Mouse (Mus musculus): ENCODE data around the gene Fem1a. TPM values are rescaled to one million over a fixed set of nuclear protein-coding genes. Genes with fewer than 3 reads are reported as not detected.

Fem1a gene
- 16.2 and 16.9 TPM in 2 replicates for polyA plus RNA-seq (2015; fragmentation: Nextera tagmentation; extraction: Ambion mirVana)

- no peaks in the 10 kb centered on the region for H3K27me3 ChIP-seq (replicated peaks)
- H3K4me3 ChIP-seq (replicated peaks) = peak within 1 kb of the TSS; percentile 65
- WGBS = under 1% methylated on average over 28 of the region's 28 CpGs
- peak within 1 kb of the TSS; percentile 95 for H3K27ac ChIP-seq (replicated peaks)
- H3K36me3 ChIP-seq = peaks cover 24% of the 10 kb centered on the region
- H3K4me1 ChIP-seq = peaks cover 56% of the 10 kb centered on the region
- peak within 1 kb of the TSS; percentile 62 for H3K9ac ChIP-seq (replicated peaks)
- peak; percentile 92 for ATAC-seq (ENCODE audit: low FRiP score)
- H3K4me2 ChIP-seq = peak within 1 kb of the TSS; percentile 92
- no peaks in the 10 kb centered on the region for H3K9me3 ChIP-seq (replicated peaks)
Observed at GRCm38 (mm10) chr17:56256239-56256881, at the start of gene Fem1a. Gene Fem1a (plus strand): TSS chr17:56256810.

- no peaks in the 10 kb centered on the region for H3K4me1 ChIP-seq
- H3K9ac ChIP-seq (replicated peaks) = no peak overlapping the region
- no peak overlapping the region for H3K27ac ChIP-seq (replicated peaks)
- no peaks in the 10 kb centered on the region for H3K27me3 ChIP-seq (replicated peaks)
- H3K4me3 ChIP-seq (replicated peaks) = no peak overlapping the region
- no peaks in the 10 kb centered on the region for H3K9me3 ChIP-seq (replicated peaks)
- H3K4me2 ChIP-seq = no peak overlapping the region
- no peak for ATAC-seq (ENCODE audit: low FRiP score)
- WGBS = 92% methylated on average over 6 of the region's 6 CpGs
- H3K36me3 ChIP-seq = peaks cover 97% of the 10 kb centered on the region
Observed at GRCm38 (mm10) chr17:56206986-56207674, 49.5 kb upstream of the Fem1a start.

GRCm38 (mm10) chr17:56207963-56208530, 48.6 kb upstream of the Fem1a start:
- no peaks in the 10 kb centered on the region for H3K9me3 ChIP-seq (replicated peaks)
- H3K4me2 ChIP-seq = no peak overlapping the region
- H3K4me3 ChIP-seq (replicated peaks) = no peak overlapping the region
- no peak overlapping the region for H3K27ac ChIP-seq (replicated peaks)
- no peak for ATAC-seq (ENCODE audit: low FRiP score)
- no peak overlapping the region for H3K9ac ChIP-seq (replicated peaks)
- H3K36me3 ChIP-seq = peaks cover 91% of the 10 kb centered on the region
- H3K4me1 ChIP-seq = peaks cover 6% of the 10 kb centered on the region; the same call in 1 of the 2 replicates
- 96% methylated on average over 9 of the region's 9 CpGs for WGBS
- no peaks in the 10 kb centered on the region for H3K27me3 ChIP-seq (replicated peaks)

GRCm38 (mm10) chr17:56208821-56209220, 47.8 kb upstream of the Fem1a start:
- H3K9ac ChIP-seq (replicated peaks) = no peak overlapping the region
- peaks cover 9% of the 10 kb centered on the region; the same call in 1 of the 2 replicates for H3K4me1 ChIP-seq
- no peak overlapping the region for H3K4me3 ChIP-seq (replicated peaks)
- no peak for ATAC-seq (ENCODE audit: low FRiP score)
- H3K27ac ChIP-seq (replicated peaks) = no peak overlapping the region
- H3K27me3 ChIP-seq (replicated peaks) = no peaks in the 10 kb centered on the region
- 95% methylated on average over 3 of the region's 3 CpGs for WGBS
- peaks cover 83% of the 10 kb centered on the region for H3K36me3 ChIP-seq
- H3K4me2 ChIP-seq = no peak overlapping the region
- H3K9me3 ChIP-seq (replicated peaks) = no peaks in the 10 kb centered on the region

GRCm38 (mm10) chr17:56211090-56211489, 45.5 kb upstream of the Fem1a start:
- 97% methylated on average over 2 of the region's 2 CpGs for WGBS

GRCm38 (mm10) chr17:56212676-56213075, 43.9 kb upstream of the Fem1a start:
- 81% methylated on average over 6 of the region's 6 CpGs for WGBS
- Histone ChIP-seq H3K9ac (replicated peaks) (no peak overlapping the region), H3K4me1 (peaks cover 44% of the 10 kb centered on the region), H3K4me2 (no peak overlapping the region), H3K4me3 (replicated peaks) (no peak overlapping the region), H3K27ac (replicated peaks) (0 out of 2 replicates have a peak overlapping the region, but pooled peaks have one; percentile 9), H3K36me3 (peaks cover 44% of the 10 kb centered on the region), H3K9me3 (replicated peaks) (no peaks in the 10 kb centered on the region), H3K27me3 (replicated peaks) (no peaks in the 10 kb centered on the region)
- ATAC-seq (ENCODE audit: low FRiP score) = no peak

More at GRCm38 (mm10) chr17:56211090-56211489, 45.5 kb upstream of the Fem1a start:
- H3K27ac ChIP-seq (replicated peaks) = no peak overlapping the region
- H3K4me1 ChIP-seq = peaks cover 28% of the 10 kb centered on the region
- H3K4me3 ChIP-seq (replicated peaks) = no peak overlapping the region
- no peak overlapping the region for H3K9ac ChIP-seq (replicated peaks)
- H3K4me2 ChIP-seq = no peak overlapping the region
- ATAC-seq (ENCODE audit: low FRiP score) = no peak
- peaks cover 60% of the 10 kb centered on the region for H3K36me3 ChIP-seq
- H3K9me3 ChIP-seq (replicated peaks) = no peaks in the 10 kb centered on the region
- H3K27me3 ChIP-seq (replicated peaks) = no peaks in the 10 kb centered on the region

- no peak overlapping the region for H3K4me2 ChIP-seq
- H3K4me3 ChIP-seq (replicated peaks) = no peak overlapping the region
- H3K27me3 ChIP-seq (replicated peaks) = no peaks in the 10 kb centered on the region
- H3K4me1 ChIP-seq = peaks cover 50% of the 10 kb centered on the region
- no peak overlapping the region for H3K9ac ChIP-seq (replicated peaks)
- H3K36me3 ChIP-seq = peaks cover 29% of the 10 kb centered on the region
- no peaks in the 10 kb centered on the region for H3K9me3 ChIP-seq (replicated peaks)
- no peak for ATAC-seq (ENCODE audit: low FRiP score)
- 88% methylated on average over 1 of the region's 1 CpGs for WGBS
- no peak overlapping the region for H3K27ac ChIP-seq (replicated peaks)
Observed at GRCm38 (mm10) chr17:56214229-56214628, 42.4 kb upstream of the Fem1a start.

- H3K27ac ChIP-seq (replicated peaks) = 0 out of 2 replicates have a peak overlapping the region, but pooled peaks have one; percentile 93
- peaks cover 53% of the 10 kb centered on the region for H3K4me1 ChIP-seq
- no peaks in the 10 kb centered on the region for H3K27me3 ChIP-seq (replicated peaks)
- 65% methylated on average over 13 of the region's 13 CpGs for WGBS
- H3K4me2 ChIP-seq = peak overlapping the region; percentile 74
- H3K9ac ChIP-seq (replicated peaks) = peak overlapping the region; percentile 80
- no peaks in the 10 kb centered on the region; the same call in 1 of the 2 replicates for H3K36me3 ChIP-seq
- H3K9me3 ChIP-seq (replicated peaks) = no peaks in the 10 kb centered on the region
- H3K4me3 ChIP-seq (replicated peaks) = peak overlapping the region; percentile 84
- no peak for ATAC-seq (ENCODE audit: low FRiP score)
Observed at GRCm38 (mm10) chr17:56217670-56218069, 38.9 kb upstream of the Fem1a start.

GRCm38 (mm10) chr17:56218377-56219191, 38.0 kb upstream of the Fem1a start, which contains the start of gene Dpp9:
Gene Dpp9 (minus strand): TSS chr17:56218905.
- Histone ChIP-seq H3K9ac (replicated peaks) (peak within 1 kb of the TSS; percentile 80), H3K4me3 (replicated peaks) (peak within 1 kb of the TSS; percentile 84), H3K4me1 (peaks cover 49% of the 10 kb centered on the region), H3K36me3 (no peaks in the 10 kb centered on the region), H3K27ac (replicated peaks) (peak within 1 kb of the TSS; percentile 93), H3K9me3 (replicated peaks) (no peaks in the 10 kb centered on the region), H3K27me3 (replicated peaks) (no peaks in the 10 kb centered on the region), H3K4me2 (peak within 1 kb of the TSS; percentile 74)
- ATAC-seq (ENCODE audit: low FRiP score) = peak; percentile 98
- WGBS = under 1% methylated on average over 66 of the region's 78 CpGs

- H3K9ac ChIP-seq (replicated peaks) = peak overlapping the region; percentile 80
- H3K9me3 ChIP-seq (replicated peaks) = no peaks in the 10 kb centered on the region
- H3K27ac ChIP-seq (replicated peaks) = peak overlapping the region; percentile 93
- H3K4me1 ChIP-seq = peaks cover 46% of the 10 kb centered on the region
- peak; percentile 40; the same call in 1 of the 2 replicates for ATAC-seq (ENCODE audit: low FRiP score)
- no peaks in the 10 kb centered on the region for H3K27me3 ChIP-seq (replicated peaks)
- 44% methylated on average over 12 of the region's 12 CpGs for WGBS
- H3K4me2 ChIP-seq = peak overlapping the region; percentile 74
- no peaks in the 10 kb centered on the region for H3K36me3 ChIP-seq
- H3K4me3 ChIP-seq (replicated peaks) = peak overlapping the region; percentile 84
Observed at GRCm38 (mm10) chr17:56219251-56219650, 37.4 kb upstream of the Fem1a start.

GRCm38 (mm10) chr17:56219805-56220204, 36.8 kb upstream of the Fem1a start:
- Histone ChIP-seq H3K4me3 (replicated peaks) (no peak overlapping the region), H3K9ac (replicated peaks) (no peak overlapping the region), H3K27me3 (replicated peaks) (no peaks in the 10 kb centered on the region), H3K36me3 (no peaks in the 10 kb centered on the region), H3K27ac (replicated peaks) (no peak overlapping the region), H3K4me1 (peaks cover 40% of the 10 kb centered on the region), H3K4me2 (no peak overlapping the region), H3K9me3 (replicated peaks) (no peaks in the 10 kb centered on the region)
- WGBS = 61% methylated on average over 3 of the region's 3 CpGs
- no peak for ATAC-seq (ENCODE audit: low FRiP score)

All from neural tube, embryonic 15.5 days (tissue).